Mouse (Mus musculus) MEL (cell line): ENCODE measurements around the gene Lhpp.

Experiments
- POLR2A ChIP-seq, 2 experiments: IDR thresholded peaks; 2 replicates each; pipeline ENCODE4 v1.6.1; 2011 to 2012; ENCODE audit warnings: low read length in 2 of 2, mild to moderate bottlenecking in 2 of 2, control low read depth in 1 of 2, improper control_type of control experiment in 1 of 2, low read depth in 1 of 2, moderate library complexity in 1 of 2; ENCODE audit not compliant: control insufficient read depth in 1 of 2, insufficient read depth in 1 of 2, poor library complexity in 1 of 2
- SIN3A ChIP-seq: IDR thresholded peaks from 2 replicates; pipeline ENCODE4 v1.6.1; 2012; ENCODE audit warnings: low read length, improper control_type of control experiment, inconsistent platforms

- TF ChIP-seq SIN3A (no peak; the same call in 1 of the 2 replicates), POLR2A (IDR thresholded peaks at IDR 0.05; ENCODE audit: control insufficient read depth in 1 of 2, insufficient read depth in 1 of 2, low read depth in 1 of 2, low read length in 2 of 2, poor library complexity in 1 of 2) (no peak)
These were observed 28.1 kb downstream of the Lhpp start for GRCm38 (mm10) chr7:132638446-132639087.
